Mouse (Mus musculus) liver, embryonic 14.5 days (tissue): ENCODE measurements around the gene Ttyh2. TPM values are rescaled to one million over a fixed set of nuclear protein-coding genes. Genes with fewer than 3 reads are reported as not detected.

Experiments
- ATAC-seq: fragments of 200-750 bp; cut with Nextera tagmentation; 2 replicates; pipeline ENCODE4 v1.8.0; 2017; ENCODE audit warnings: moderate number of reproducible peaks, mild to moderate bottlenecking, moderate library complexity; ENCODE audit not compliant: insufficient read depth
- DNase-seq, 3 experiments: peaks; one replicate each; pipeline ENCODE4 v3.0.0-alpha.2; 2012 to 2013; ENCODE audit warnings: low read depth in 3 of 3, low spot score in 3 of 3
- H3K27ac ChIP-seq: fragments of 300-500 bp; sonication (generic); 2 replicates; pipeline ENCODE4 v1.5.1; 2014; ENCODE audit warnings: moderate library complexity, mild to moderate bottlenecking, control low read depth, inconsistent platforms
- H3K27me3 ChIP-seq: fragments of 300-500 bp; sonication (generic); 2 replicates; pipeline ENCODE4 v1.6.1; 2014; ENCODE audit warnings: mild to moderate bottlenecking, low read length, moderate library complexity; ENCODE audit not compliant: control insufficient read depth, insufficient read depth
- H3K36me3 ChIP-seq: fragments of 300-500 bp; sonication (generic); replicated peaks from 2 replicates; pipeline ENCODE4 v1.6.1; 2014; ENCODE audit warnings: low read depth; ENCODE audit not compliant: control insufficient read depth, insufficient read depth
- H3K4me1 ChIP-seq, 2 experiments: fragments of 200-500 bp in 1 of 2; fragments of 300-500 bp in 1 of 2; sonication (generic) in 1 of 2; replicated peaks; 2 replicates each; pipeline ENCODE4 v1.6.1; 2012 to 2014; ENCODE audit warnings: antibody characterized with exemption in 1 of 2, inconsistent platforms in 1 of 2, low read length in 1 of 2; ENCODE audit not compliant: control insufficient read depth in 2 of 2, insufficient read depth in 2 of 2
- H3K4me2 ChIP-seq: fragments of 300-500 bp; sonication (generic); 2 replicates; pipeline ENCODE4 v1.6.1; 2014; ENCODE audit warnings: low read depth, mild to moderate bottlenecking, control low read depth, moderate library complexity
- H3K4me3 ChIP-seq, 2 experiments: fragments of 200-500 bp in 1 of 2; fragments of 300-500 bp in 1 of 2; sonication (generic) in 1 of 2; 2 replicates each; pipeline ENCODE4 v1.5.1; 2012 to 2014; ENCODE audit warnings: low read depth in 2 of 2, low read length in 2 of 2, mild to moderate bottlenecking in 2 of 2, control low read depth in 1 of 2, inconsistent platforms in 1 of 2, moderate library complexity in 1 of 2; ENCODE audit not compliant: insufficient read depth in 1 of 2
- H3K9ac ChIP-seq: fragments of 300-500 bp; sonication (generic); replicated peaks from 2 replicates; pipeline ENCODE4 v1.6.1; 2014; ENCODE audit warnings: mild to moderate bottlenecking, control low read depth, moderate library complexity
- H3K9me3 ChIP-seq: fragments of 300-500 bp; sonication (generic); 2 replicates; pipeline ENCODE4 v1.6.1; 2016; ENCODE audit warnings: low read length, mixed read lengths; ENCODE audit not compliant: control insufficient read depth
- CTCF ChIP-seq: IDR thresholded peaks from 2 replicates; pipeline ENCODE4 v1.5.1; 2016; ENCODE audit warnings: antibody characterized with exemption, low read depth, control low read depth
- EP300 ChIP-seq: IDR thresholded peaks from 2 replicates; pipeline ENCODE4 v1.6.1; 2016; ENCODE audit warnings: antibody characterized with exemption, low read depth
- whole genome bisulfite sequencing: fragments of 180-500 bp; shearing (Covaris S2); extraction: QIAGEN DNeasy Blood & Tissue Kit; methylation state at CpG from one replicate; pipeline ENCODE4 v1.1.7; 2014; ENCODE audit not compliant: insufficient replicate concordance; 5-methylcytosine and 5-hydroxymethylcytosine counted together
- polyA plus RNA-seq, 2 experiments: library from polyadenylated mRNA; depleted of rRNA in 1 of 2; stranded (reverse) in 1 of 2; unstranded in 1 of 2; fragments of >200 nt; fragmentation: Nextera tagmentation in 1 of 2; extraction: Ambion mirVana in 1 of 2; gene quantifications; 2 replicates each; pipeline versions ENCODE4 v1.2.1 to v1.2.3; 2012 to 2014

The Ttyh2 gene
- polyA plus RNA-seq, 2 experiments, result 2.7 to 6.5 TPM

GRCm38 (mm10) chr11:114723030-114723429, 47.8 kb downstream of the Ttyh2 start:
- no peak for ATAC-seq
- peaks cover 4% of the 10 kb centered on the region for H3K27me3 ChIP-seq
- DNase-seq, result no peak
- H3K4me3 ChIP-seq, result no peak overlapping the region
- no peak overlapping the region for H3K27ac ChIP-seq
- H3K9me3 ChIP-seq, result no peaks in the 10 kb centered on the region
- TF ChIP-seq CTCF, result no peak
- no peak for TF ChIP-seq EP300
- H3K36me3 ChIP-seq, result no peaks in the 10 kb centered on the region
- 56% methylated on average over 13 of the region's 13 CpGs for WGBS
- H3K4me2 ChIP-seq, result no peak overlapping the region
- peaks cover 0 to 5% of the 10 kb centered on the region in 2 experiments; a peak in 1 of 4 replicates for H3K4me1 ChIP-seq
- H3K9ac ChIP-seq, result no peak overlapping the region

- no peaks in the 10 kb centered on the region for H3K9me3 ChIP-seq
- peaks cover 4% of the 10 kb centered on the region for H3K27me3 ChIP-seq
- no peak overlapping the region for H3K4me3 ChIP-seq
- H3K9ac ChIP-seq, result no peak overlapping the region
- no peak overlapping the region for H3K27ac ChIP-seq
- no peaks in the 10 kb centered on the region for H3K36me3 ChIP-seq
- no peak for ATAC-seq
- TF ChIP-seq EP300 (no peak), CTCF (no peak)
- WGBS, result 39% methylated on average over 11 of the region's 11 CpGs
- H3K4me2 ChIP-seq, result no peak overlapping the region
- H3K4me1 ChIP-seq, result peaks cover 0 to 7% of the 10 kb centered on the region in 2 experiments; a peak in 1 of 4 replicates
- no peak for DNase-seq
Observed at GRCm38 (mm10) chr11:114724787-114725590, 49.8 kb downstream of the Ttyh2 start.

GRCm38 (mm10) chr11:114726965-114727825, 52.0 kb downstream of the Ttyh2 start, which contains the start of gene Dnaic2:
Gene Dnaic2, plus strand, starts transcription at chr11:114727408.
- DNase-seq, result no peak
- Histone ChIP-seq H3K27me3 (peaks cover 4% of the 10 kb centered on the region), H3K27ac (no peak within 1 kb of the TSS), H3K9ac (no peak within 1 kb of the TSS), H3K4me3 (peak within 1 kb of the TSS in 1 of 2 experiments; percentile 17; a peak in 1 of 4 replicates), H3K4me1 (peaks cover 0 to 7% of the 10 kb centered on the region in 2 experiments; a peak in 1 of 4 replicates), H3K9me3 (no peaks in the 10 kb centered on the region), H3K4me2 (peak within 1 kb of the TSS; percentile 50), H3K36me3 (no peaks in the 10 kb centered on the region)
- no peak for ATAC-seq
- TF ChIP-seq EP300, result no peak
- TF ChIP-seq CTCF, result no peak
- WGBS, result 11% methylated on average over 34 of the region's 34 CpGs

GRCm38 (mm10) chr11:114727826-114728186, 52.6 kb downstream of the Ttyh2 start:
- no peak for TF ChIP-seq EP300
- TF ChIP-seq CTCF, result no peak
- no peak for DNase-seq
- Histone ChIP-seq H3K9ac (no peak overlapping the region), H3K4me3 (no peak overlapping the region), H3K27me3 (peaks cover 4% of the 10 kb centered on the region), H3K9me3 (no peaks in the 10 kb centered on the region), H3K36me3 (no peaks in the 10 kb centered on the region), H3K27ac (no peak overlapping the region), H3K4me1 (peaks cover 0 to 7% of the 10 kb centered on the region in 2 experiments; a peak in 1 of 4 replicates), H3K4me2 (no peak overlapping the region)
- WGBS, result 33% methylated on average over 5 of the region's 5 CpGs
- ATAC-seq, result no peak

- Histone ChIP-seq H3K9ac (no peak overlapping the region), H3K9me3 (no peaks in the 10 kb centered on the region), H3K4me1 (peaks cover 0 to 7% of the 10 kb centered on the region in 2 experiments; a peak in 1 of 4 replicates), H3K27ac (no peak overlapping the region), H3K4me3 (no peak overlapping the region), H3K27me3 (peaks cover 4% of the 10 kb centered on the region), H3K4me2 (no peak overlapping the region), H3K36me3 (no peaks in the 10 kb centered on the region)
- ATAC-seq (no peak), DNase-seq (no peak)
- 26% methylated on average over 5 of the region's 5 CpGs for WGBS
- TF ChIP-seq CTCF (no peak), EP300 (no peak)
Observed at GRCm38 (mm10) chr11:114728333-114728732, 53.1 kb downstream of the Ttyh2 start.
